Mouse (Mus musculus) lung, postnatal 14 days (tissue): Measurements from ENCODE around the gene Ubr7.

Source experiments
- DNase-seq: peaks from one replicate; pipeline ENCODE4 v3.0.0; 2021

Gene Ubr7

GRCm38 (mm10) chr12:102743589-102744574 is 13.9 kb upstream of the Ubr7 start, which contains the start of the genes Moap1 and Tmem251:
Gene Moap1, minus strand, starts transcription at chr12:102743661.
Gene Tmem251, plus strand, starts transcription at chr12:102743762.
- DNase-seq, result peak; percentile 91

- DNase-seq, result no peak
These were observed 12.9 kb upstream of the Ubr7 start for GRCm38 (mm10) chr12:102744839-102745238.

GRCm38 (mm10) chr12:102748256-102748655 is 9.5 kb upstream of the Ubr7 start:
- no peak for DNase-seq

- peak; percentile 29 for DNase-seq
These were observed 1.5 kb upstream of the Ubr7 start for GRCm38 (mm10) chr12:102756304-102756703.

- peak; percentile 88 for DNase-seq
These were observed 595 bp upstream of the Ubr7 start for GRCm38 (mm10) chr12:102757055-102757688.

- no peak for DNase-seq
These were observed 613 bp downstream of the Ubr7 start, which contains the start of gene Gm20604 for GRCm38 (mm10) chr12:102758403-102758756. Gene Gm20604, minus strand, starts transcription at chr12:102758672.

GRCm38 (mm10) chr12:102758936-102759335 is 1.2 kb downstream of the Ubr7 start:
- no peak for DNase-seq

- no peak for DNase-seq
These were observed 3.9 kb downstream of the Ubr7 start for GRCm38 (mm10) chr12:102761668-102762067.

- no peak for DNase-seq
These were observed 5.9 kb downstream of the Ubr7 start for GRCm38 (mm10) chr12:102763696-102764095.

GRCm38 (mm10) chr12:102769000-102769399 is 11.2 kb downstream of the Ubr7 start:
- no peak for DNase-seq

- DNase-seq, result no peak
These were observed 13.8 kb downstream of the Ubr7 start for GRCm38 (mm10) chr12:102771601-102772000.

- DNase-seq, result no peak
These were observed 14.9 kb downstream of the Ubr7 start for GRCm38 (mm10) chr12:102772676-102773075.

- DNase-seq, result no peak
These were observed 18.3 kb downstream of the Ubr7 start for GRCm38 (mm10) chr12:102776035-102776434.

GRCm38 (mm10) chr12:102778151-102778550 is 20.4 kb downstream of the Ubr7 start:
- no peak for DNase-seq

- peak; percentile 18 for DNase-seq
These were observed 21.7 kb downstream of the Ubr7 start for GRCm38 (mm10) chr12:102779452-102779851.

GRCm38 (mm10) chr12:102782841-102783240 is 25.1 kb downstream of the Ubr7 start:
- no peak for DNase-seq

GRCm38 (mm10) chr12:102784899-102785592 is 27.3 kb downstream of the Ubr7 start:
- DNase-seq, result no peak

GRCm38 (mm10) chr12:102785593-102785985 is 27.8 kb downstream of the Ubr7 start:
- no peak for DNase-seq

- no peak for DNase-seq
These were observed 30.2 kb downstream of the Ubr7 start for GRCm38 (mm10) chr12:102787927-102788326.

- DNase-seq, result no peak
These were observed 41.8 kb downstream of the Ubr7 start for GRCm38 (mm10) chr12:102799528-102799927.

GRCm38 (mm10) chr12:102814858-102815257 is 57.1 kb downstream of the Ubr7 start:
- no peak for DNase-seq

- DNase-seq, result no peak
These were observed 68.6 kb downstream of the Ubr7 start for GRCm38 (mm10) chr12:102826399-102826798.

GRCm38 (mm10) chr12:102827119-102827518 is 69.4 kb downstream of the Ubr7 start:
- DNase-seq, result no peak
